Mouse (Mus musculus): ENCODE measurements at regions not wholly inside any gene's neighbourhood (a gene's known extent, or its start where the extent isn't known, plus 50 kb on each side); places are given as distances from the start of the nearest gene placed in this dataset.

DNA sequence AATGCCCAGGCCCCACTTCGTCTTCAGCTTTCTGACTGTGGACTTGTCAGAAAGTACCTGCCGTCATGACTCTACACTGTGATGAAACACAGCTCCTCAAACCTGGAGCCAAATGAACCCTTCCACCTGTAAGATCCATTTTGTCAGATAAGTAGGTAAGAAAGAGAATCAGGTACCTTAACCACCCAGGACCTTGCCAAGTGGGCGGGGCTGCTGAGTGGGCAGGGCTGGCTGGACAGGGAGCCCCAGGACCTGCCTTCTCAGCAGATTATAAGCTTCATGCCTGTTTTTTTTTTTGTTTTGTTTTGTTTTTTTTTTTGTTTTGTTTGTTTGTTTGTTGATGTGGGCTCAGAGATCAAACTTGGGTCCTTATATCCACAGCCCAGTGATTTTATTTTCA is 311.8 kb upstream of the Pabpc6 start:
- TF ChIP-seq CTCF (conservative IDR thresholded peaks at IDR 0.05; ENCODE audit: low read length) (no peak), NANOG (IDR thresholded peaks at IDR 0.05; ENCODE audit: borderline replicate concordance, low read length) (no peak), POU5F1 (IDR thresholded peaks at IDR 0.05; ENCODE audit: borderline replicate concordance, low read length) (no peak)
